Mouse (Mus musculus) kidney, adult 2 months (tissue): ENCODE results near the gene Xrcc6. TPM values are rescaled to one million over a fixed set of nuclear protein-coding genes. Genes with fewer than 3 reads are reported as not detected.

ENCODE experiments used
- DNase-seq: peaks from one replicate; pipeline ENCODE4 v3.0.0; 2021
- H3K27ac ChIP-seq: fragments of 200-500 bp; 2 replicates; pipeline ENCODE4 v1.5.1; 2012; ENCODE audit warnings: low read depth, low read length, control low read depth, inconsistent platforms; ENCODE audit not compliant: insufficient read depth
- H3K27me3 ChIP-seq: fragments of 200-500 bp; replicated peaks from 2 replicates; pipeline ENCODE4 v1.6.1; 2012; ENCODE audit warnings: mild to moderate bottlenecking, moderate library complexity, low read length, inconsistent platforms; ENCODE audit not compliant: control insufficient read depth, insufficient read depth
- H3K36me3 ChIP-seq: fragments of 200-500 bp; 2 replicates; pipeline ENCODE4 v1.6.1; 2012; ENCODE audit warnings: mild to moderate bottlenecking, moderate library complexity, low read length, inconsistent platforms; ENCODE audit not compliant: control insufficient read depth, insufficient read depth
- H3K4me1 ChIP-seq: fragments of 200-500 bp; 2 replicates; pipeline ENCODE4 v1.6.1; 2011; ENCODE audit warnings: low read length; ENCODE audit not compliant: control insufficient read depth, insufficient read depth
- H3K4me3 ChIP-seq: fragments of 200-500 bp; 2 replicates; pipeline ENCODE4 v1.5.1; 2011; ENCODE audit warnings: mild to moderate bottlenecking, low read depth, low read length, control low read depth; ENCODE audit not compliant: insufficient read depth
- CTCF ChIP-seq: fragments of 200-500 bp; conservative IDR thresholded peaks from 2 replicates; pipeline ENCODE4 v1.5.1; 2011; ENCODE audit warnings: low read depth, mild to moderate bottlenecking, control low read depth, low read length, moderate library complexity, mixed read lengths; ENCODE audit not compliant: insufficient read depth, insufficient read length
- POLR2A ChIP-seq: fragments of 200-500 bp; IDR thresholded peaks from one replicate; pipeline ENCODE4 v1.6.1; 2011; ENCODE audit warnings: low read depth, low read length, control low read depth
- WGBS: fragments of 180-500 bp; shearing (Covaris S2); methylation state at CpG from one replicate; pipeline ENCODE4 v1.1.7; 2018; 5-methylcytosine and 5-hydroxymethylcytosine counted together
- polyA plus RNA-seq: library from polyadenylated mRNA; depleted of rRNA; stranded (reverse); fragments of >200 nt; gene quantifications from 2 replicates; pipeline ENCODE4 v1.2.3, GENCODE M21; 2012

Gene Xrcc6
- polyA plus RNA-seq, 1 experiment = 22.1 TPM

DNA sequence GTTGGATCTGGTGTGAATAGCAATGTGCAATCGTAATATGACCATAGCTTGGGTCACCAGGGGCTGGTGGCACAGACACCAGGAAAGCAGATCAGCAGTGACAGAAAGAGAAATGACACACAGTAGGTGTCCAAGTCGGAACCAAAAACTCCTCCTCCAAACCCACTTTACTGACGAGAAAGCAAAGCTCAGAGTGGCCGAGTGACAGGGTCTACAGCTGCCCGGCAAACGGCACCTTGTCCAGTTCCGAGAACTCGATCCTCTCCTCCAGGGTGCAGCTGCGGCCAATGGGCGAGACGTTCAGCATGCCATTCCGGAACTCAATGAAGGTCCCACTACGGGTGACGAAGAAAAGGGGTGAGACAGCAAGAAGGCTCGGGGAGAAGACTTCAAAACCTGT, 32.2 kb upstream of the Xrcc6 start:
- Histone ChIP-seq H3K27ac (no peak overlapping the region), H3K36me3 (no peaks in the 10 kb centered on the region; the same call in 1 of the 2 replicates), H3K27me3 (no peaks in the 10 kb centered on the region), H3K4me1 (no peaks in the 10 kb centered on the region), H3K4me3 (no peak overlapping the region)
- no peak for DNase-seq
- 93% methylated on average over 15 of the region's 15 CpGs for WGBS
- TF ChIP-seq POLR2A (no peak), CTCF (no peak)

DNA sequence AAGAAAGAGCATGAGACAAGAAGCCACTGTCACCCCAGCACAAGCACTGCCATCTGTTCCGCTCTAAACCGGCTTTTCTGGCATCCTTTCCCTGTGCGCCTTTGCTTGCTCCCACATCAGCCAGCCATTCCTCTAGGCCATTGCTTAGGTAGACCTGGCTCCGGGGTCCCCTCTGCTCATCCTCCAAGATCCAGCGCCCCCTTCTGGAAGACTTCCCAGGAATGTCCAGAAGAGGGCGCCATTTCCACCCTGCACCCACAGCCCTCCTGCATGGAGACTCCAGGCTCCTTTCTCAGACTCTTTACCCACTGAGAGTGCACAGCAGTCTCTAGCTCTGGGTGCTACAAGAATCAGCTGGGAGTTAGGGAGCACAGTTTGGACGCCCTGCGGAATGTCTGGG, 31.2 kb upstream of the Xrcc6 start:
- H3K27ac ChIP-seq = no peak overlapping the region
- H3K27me3 ChIP-seq = no peaks in the 10 kb centered on the region
- no peak overlapping the region for H3K4me3 ChIP-seq
- peak; percentile 50 for DNase-seq
- H3K36me3 ChIP-seq = no peaks in the 10 kb centered on the region; the same call in 1 of the 2 replicates
- 65% methylated on average over 8 of the region's 8 CpGs for WGBS
- no peaks in the 10 kb centered on the region for H3K4me1 ChIP-seq
- no peak for TF ChIP-seq POLR2A
- TF ChIP-seq CTCF = peak; percentile 74

DNA sequence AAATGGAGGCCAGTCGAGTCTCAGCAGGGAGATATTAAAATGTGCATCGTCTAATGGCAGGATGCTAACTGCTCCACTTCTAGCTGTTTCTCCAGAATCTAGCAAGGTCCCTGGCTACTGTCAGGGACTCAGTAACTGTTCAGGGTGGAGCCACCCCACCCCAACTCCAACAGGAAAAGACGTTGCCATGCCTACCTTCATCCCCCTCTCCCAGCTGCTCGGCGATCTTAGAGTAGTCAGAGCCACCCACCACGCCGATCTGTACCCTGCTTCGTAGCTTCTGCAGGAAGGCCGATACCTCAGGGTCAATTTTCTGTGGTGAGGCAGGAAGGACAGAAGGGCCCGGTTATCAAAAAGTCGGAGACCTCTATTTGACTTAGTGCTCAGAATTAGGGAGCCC, 30.0 kb upstream of the Xrcc6 start:
- Histone ChIP-seq H3K4me3 (no peak overlapping the region), H3K27me3 (no peaks in the 10 kb centered on the region), H3K36me3 (no peaks in the 10 kb centered on the region; the same call in 1 of the 2 replicates), H3K27ac (no peak overlapping the region), H3K4me1 (no peaks in the 10 kb centered on the region)
- WGBS = 86% methylated on average over 11 of the region's 11 CpGs
- no peak for DNase-seq
- TF ChIP-seq CTCF (no peak), POLR2A (no peak)

DNA sequence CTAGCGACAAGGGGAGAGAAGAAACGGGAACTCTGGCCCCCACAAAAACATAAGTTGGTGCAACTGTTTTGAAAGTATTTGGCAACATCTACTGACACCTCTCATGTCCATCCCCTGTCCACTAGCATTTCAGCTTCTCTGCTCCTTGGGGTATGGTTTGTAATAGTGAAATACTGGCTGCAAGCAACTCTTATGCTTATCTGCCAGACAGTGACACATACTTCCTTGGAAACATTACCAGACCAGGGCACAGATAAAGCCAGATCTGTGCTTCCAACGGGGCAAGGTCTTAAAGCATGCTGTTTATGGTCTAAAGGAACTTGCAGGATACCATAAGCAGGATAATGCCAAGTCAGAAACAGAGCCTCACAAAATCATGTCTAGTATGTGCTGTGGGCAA, 28.7 kb upstream of the Xrcc6 start:
- no peaks in the 10 kb centered on the region for H3K27me3 ChIP-seq
- no peak for DNase-seq
- H3K4me1 ChIP-seq = no peaks in the 10 kb centered on the region
- H3K36me3 ChIP-seq = no peaks in the 10 kb centered on the region; the same call in 1 of the 2 replicates
- TF ChIP-seq CTCF = no peak
- TF ChIP-seq POLR2A = no peak
- 90% methylated on average over 3 of the region's 3 CpGs for WGBS
- no peak overlapping the region for H3K4me3 ChIP-seq
- no peak overlapping the region for H3K27ac ChIP-seq

DNA sequence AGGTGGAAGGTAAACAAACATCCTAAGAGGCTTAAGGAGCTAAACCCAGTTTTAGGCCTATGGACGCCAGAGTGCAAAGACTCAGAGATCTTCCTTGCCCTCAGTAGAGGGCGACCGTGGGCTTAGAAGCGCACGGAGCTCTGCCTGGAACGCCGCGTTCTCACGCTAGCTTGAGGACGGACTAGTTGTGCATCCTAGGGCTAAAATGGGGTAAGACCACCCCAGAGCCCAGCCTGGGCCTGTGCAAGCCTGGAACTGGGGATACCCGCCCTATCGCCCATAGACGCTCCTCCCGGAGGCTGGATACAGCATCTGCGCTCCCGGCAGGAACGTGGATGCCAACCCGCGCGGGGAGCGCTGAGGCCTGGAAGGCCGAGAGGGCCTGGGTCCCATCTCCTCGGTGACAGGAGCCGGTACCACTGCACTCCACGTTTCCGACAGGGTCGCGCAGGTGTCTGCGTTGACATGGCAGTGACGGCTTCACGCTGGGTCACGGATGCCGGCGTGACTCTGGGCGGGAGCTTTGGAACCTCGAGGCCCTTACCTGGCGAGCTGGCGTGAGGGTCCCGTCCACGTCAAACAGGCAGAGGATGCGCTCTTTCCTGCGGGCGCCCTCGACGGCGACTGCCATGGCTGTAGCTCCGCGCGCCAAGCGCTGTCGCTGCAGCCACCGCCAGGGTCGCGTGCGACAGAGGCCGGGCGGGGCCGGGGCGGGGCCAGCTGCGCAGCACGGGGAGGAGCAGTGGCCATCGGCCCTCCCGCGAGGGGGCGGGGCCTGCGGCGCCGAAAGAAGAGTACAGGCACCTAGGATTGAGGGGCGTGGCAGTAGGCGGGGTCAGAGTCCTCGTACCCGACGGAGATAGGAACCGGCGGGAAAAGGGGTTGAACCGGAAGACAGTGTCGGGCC, 27.2 kb upstream of the Xrcc6 start, which contains the start of gene Pmm1:
Gene Pmm1 (minus strand): TSS at position 760 of the 907 bp plus-strand sequence.
- H3K27ac ChIP-seq = peak within 1 kb of the TSS; percentile 41; the same call in 1 of the 2 replicates
- peak; percentile 99 for DNase-seq
- no peaks in the 10 kb centered on the region for H3K27me3 ChIP-seq
- H3K4me1 ChIP-seq = no peaks in the 10 kb centered on the region
- H3K36me3 ChIP-seq = no peaks in the 10 kb centered on the region; the same call in 1 of the 2 replicates
- WGBS = under 1% methylated on average over 77 of the region's 77 CpGs
- H3K4me3 ChIP-seq = peak within 1 kb of the TSS; percentile 64
- TF ChIP-seq CTCF (peak; percentile 85), POLR2A (no peak)

DNA sequence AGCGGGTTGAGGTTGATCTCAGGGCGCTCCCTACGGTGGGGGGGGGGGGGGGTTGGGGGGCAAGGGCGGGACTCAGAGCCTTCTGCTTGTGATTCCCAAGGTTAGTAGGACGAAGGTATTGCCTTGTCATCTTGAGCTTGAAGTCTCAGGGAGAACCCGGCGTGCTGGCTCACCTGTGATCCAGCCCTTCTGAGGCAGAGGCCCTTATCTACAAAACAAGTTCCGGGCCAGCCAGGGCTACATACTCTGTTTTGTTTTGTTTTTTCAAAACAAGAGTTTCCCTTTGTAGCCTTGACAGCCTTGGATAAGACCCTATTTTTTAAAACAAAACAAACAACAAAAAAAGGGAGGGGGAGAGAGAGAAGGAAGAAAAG, 26.6 kb upstream of the Xrcc6 start:
- H3K4me3 ChIP-seq = peak overlapping the region; percentile 30; the same call in 1 of the 2 replicates
- TF ChIP-seq POLR2A (no peak), CTCF (no peak)
- no peak for DNase-seq
- no peaks in the 10 kb centered on the region for H3K4me1 ChIP-seq
- 2% methylated on average over 6 of the region's 8 CpGs for WGBS
- H3K36me3 ChIP-seq = no peaks in the 10 kb centered on the region
- peak overlapping the region; percentile 41; the same call in 1 of the 2 replicates for H3K27ac ChIP-seq
- no peaks in the 10 kb centered on the region for H3K27me3 ChIP-seq

DNA sequence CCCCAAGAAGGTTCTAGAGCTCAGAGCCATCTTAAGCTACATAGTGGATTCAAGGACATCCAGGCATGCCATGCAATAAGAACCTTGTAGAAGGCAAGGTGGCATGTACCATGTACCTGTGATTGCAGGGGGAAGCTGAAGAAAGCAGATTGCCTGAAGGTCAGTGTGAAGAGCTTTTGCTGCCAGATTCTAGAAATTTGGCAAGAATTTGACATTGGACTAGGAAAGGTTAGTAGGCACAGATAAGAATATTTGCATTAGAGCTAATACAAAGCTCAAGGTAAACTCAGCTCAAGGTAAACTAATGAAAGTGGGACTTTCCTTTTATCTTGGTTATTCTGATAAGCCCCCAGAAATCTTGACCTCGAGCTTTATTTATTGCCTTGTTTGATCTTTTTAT, 23.4 kb upstream of the Xrcc6 start:
- DNase-seq = no peak
- no peak for TF ChIP-seq CTCF
- no peaks in the 10 kb centered on the region for H3K27me3 ChIP-seq
- 42% methylated on average over 1 of the region's 1 CpGs for WGBS
- H3K27ac ChIP-seq = no peak overlapping the region
- H3K4me1 ChIP-seq = no peaks in the 10 kb centered on the region
- no peaks in the 10 kb centered on the region for H3K36me3 ChIP-seq
- no peak overlapping the region for H3K4me3 ChIP-seq
